In the genomic region with DNA sequence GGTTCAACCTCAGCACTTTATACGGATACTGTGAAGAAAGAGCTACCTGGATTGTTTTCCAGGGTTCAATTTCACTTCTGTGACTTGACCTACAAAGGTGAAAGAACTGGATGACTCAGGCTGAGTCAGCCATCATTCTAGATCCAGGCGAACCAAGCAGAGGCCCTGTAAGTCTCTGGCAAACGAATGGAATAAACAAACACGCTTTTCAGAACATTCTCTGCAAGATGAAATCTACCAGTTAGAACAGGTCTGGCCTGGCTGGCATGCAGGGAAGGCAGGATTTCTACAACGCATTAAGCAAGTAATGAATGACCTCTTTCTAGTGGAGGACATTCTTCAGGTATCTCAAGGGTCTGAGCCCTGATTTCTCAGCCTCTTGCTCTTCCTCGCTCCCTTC, we compare ENCODE assay signal across 11 mouse cellular contexts. TPM values are rescaled to one million over a fixed set of nuclear protein-coding genes. Genes with fewer than 3 reads are reported as not detected.
DNase-seq lines count a peak whose midpoint lies in the region; ATAC-seq and TF ChIP-seq lines count a peak whose summit lies in the region.
"Had no signal": no experiment of that assay in that cellular context is flagged by ENCODE, and none has a peak within 500 bp of the region (broad histone marks: within the 10 kb centered on the region; RNA-seq: fewer than 3 reads in every experiment).

No protein-coding gene starts in this region.

- TF ChIP-seq CTCF in gastrocnemius, adult 2 months (IDR thresholded peaks at IDR 0.05) = no peak
- TF ChIP-seq CTCF in Patski (IDR thresholded peaks at IDR 0.05) = no peak
- TF ChIP-seq CTCF in lung, embryonic 14.5 days (IDR thresholded peaks at IDR 0.05; ENCODE audit: low read depth) = no peak
- TF ChIP-seq CTCF in liver, postnatal 0 days (IDR thresholded peaks at IDR 0.05; ENCODE audit: low read depth) = no peak

- intact Hi-C loops in gastrocnemius, adult 2 months (cut with DNase I) = loop anchor here (2.0 to 5.0 kb wide), 2 partner anchors 59 to 64 kb away; no protein-coding TSS in a partner anchor

- no peaks in the 10 kb centered on the region for H3K9me3 ChIP-seq in intestine, embryonic 15.5 days
- H3K9me3 ChIP-seq in lung, embryonic 14.5 days (ENCODE audit: low read depth, low read length) = no peaks in the 10 kb centered on the region
- H3K9me3 ChIP-seq in liver, postnatal 0 days (ENCODE audit: low read length) = no peaks in the 10 kb centered on the region; the same call in 1 of the 2 replicates

- H3K27ac ChIP-seq in gastrocnemius, adult 2 months = peak overlapping the region; percentile 88
- H3K27ac ChIP-seq in intestine, embryonic 15.5 days = peak overlapping the region; percentile 69; the same call in 1 of the 2 replicates
- H3K27ac ChIP-seq in lung, embryonic 14.5 days (ENCODE audit: low read depth) = peak overlapping the region; percentile 80
- no peak overlapping the region for H3K27ac ChIP-seq in liver, postnatal 0 days (ENCODE audit: low read depth)

- no peak overlapping the region for H3K4me2 ChIP-seq in intestine, embryonic 15.5 days (replicated peaks)
- H3K4me2 ChIP-seq in lung, embryonic 14.5 days = no peak overlapping the region
- no peak overlapping the region for H3K4me2 ChIP-seq in liver, postnatal 0 days (ENCODE audit: low read depth, low read length)

- DNase-seq in gastrocnemius, adult 2 months = peak; percentile 30
- no peak for DNase-seq in gastrocnemius, postnatal 25 days
- DNase-seq in Patski (ENCODE audit: low read depth, low spot score) = peak; percentile 73
- peak; percentile 41 for DNase-seq in lung, embryonic 14.5 days
- no peak for DNase-seq in layer of hippocampus, postnatal 25 days (ENCODE audit: extremely low spot score in 1 of 2, low spot score in 1 of 2)
- no peak for DNase-seq in cerebellum, postnatal 4 days (ENCODE audit: low spot score in 2 of 2)
- no peak for DNase-seq in liver, postnatal 0 days
- DNase-seq: layer of hippocampus, postnatal 36 days; spleen, adult 18-20 months had no signal

- no peak for TF ChIP-seq EP300 in liver, postnatal 0 days (IDR thresholded peaks at IDR 0.05; ENCODE audit: low read depth)

- H3K36me3 ChIP-seq in intestine, embryonic 15.5 days = no peaks in the 10 kb centered on the region
- H3K36me3 ChIP-seq in lung, embryonic 14.5 days (ENCODE audit: insufficient read depth) = no peaks in the 10 kb centered on the region
- H3K36me3 ChIP-seq in liver, postnatal 0 days (replicated peaks; ENCODE audit: insufficient read depth, low read length) = no peaks in the 10 kb centered on the region

- peaks cover 18% of the 10 kb centered on the region; the same call in 1 of the 2 replicates for H3K4me1 ChIP-seq in intestine, embryonic 15.5 days (replicated peaks)
- no peaks in the 10 kb centered on the region; the same call in 1 of the 2 replicates for H3K4me1 ChIP-seq in lung, embryonic 14.5 days (ENCODE audit: insufficient read depth)
- H3K4me1 ChIP-seq in liver, postnatal 0 days (ENCODE audit: insufficient read depth) = no peaks in the 10 kb centered on the region; the same call in 1 of the 2 replicates

- peak; percentile 68 for ATAC-seq in Patski
- ATAC-seq in intestine, embryonic 15.5 days = 0 out of 2 replicates have a peak, but pooled peaks have one; percentile 19
- peak; percentile 39 for ATAC-seq in lung, embryonic 14.5 days (ENCODE audit: insufficient read depth)
- no peak for ATAC-seq in liver, postnatal 0 days

- no peak overlapping the region for H3K4me3 ChIP-seq in gastrocnemius, adult 2 months
- no peak overlapping the region for H3K4me3 ChIP-seq in intestine, embryonic 15.5 days (replicated peaks)
- no peak overlapping the region for H3K4me3 ChIP-seq in lung, embryonic 14.5 days (ENCODE audit: low read depth, low read length)
- H3K4me3 ChIP-seq in liver, postnatal 0 days (ENCODE audit: low read depth, low read length) = no peak overlapping the region
- H3K4me3 ChIP-seq: erythroblast, embryonic 14.5 days had no signal

- H3K27me3 ChIP-seq in Patski = no peaks in the 10 kb centered on the region
- no peaks in the 10 kb centered on the region for H3K27me3 ChIP-seq in intestine, embryonic 15.5 days (replicated peaks)
- no peaks in the 10 kb centered on the region for H3K27me3 ChIP-seq in lung, embryonic 14.5 days (ENCODE audit: insufficient read depth, low read length)
- H3K27me3 ChIP-seq in liver, postnatal 0 days (ENCODE audit: insufficient read depth, low read length) = no peaks in the 10 kb centered on the region

- 34% methylated on average over 6 of the region's 6 CpGs for WGBS in intestine, embryonic 15.5 days
- 36% methylated on average over 6 of the region's 6 CpGs for WGBS in lung, embryonic 14.5 days
- WGBS in liver, postnatal 0 days (ENCODE audit: insufficient replicate concordance) = 67% methylated on average over 6 of the region's 6 CpGs

- CTCF ChIA-PET in Patski (lab: Charles Lee) = interaction anchor here (1.4 to 1.6 kb wide), 2 partner anchors 45 to 48 kb away, joined by 4 to 5 read pairs; no protein-coding TSS in a partner anchor

- H3K9ac ChIP-seq in intestine, embryonic 15.5 days = no peak overlapping the region
- H3K9ac ChIP-seq in lung, embryonic 14.5 days = no peak overlapping the region
- no peak overlapping the region for H3K9ac ChIP-seq in liver, postnatal 0 days (replicated peaks)

- in situ Hi-C loops in Patski (cut with MboI; ENCODE audit: low pct_unique_long_range_greater_than_20kb) = no loop called here

- POLR2A ChIA-PET in Patski (lab: Charles Lee) = no interaction called here

RNA-seq across cellular contexts. Expression of gene Erbin, which starts 57.5 kb away (rescaled TPM):
- total RNA-seq in gastrocnemius, adult 2 months (2021) = 10 to 100 TPM; 40.6 to 45.3 TPM
- total RNA-seq in gastrocnemius, postnatal 25 days (2021) = 10 to 100 TPM; 30.4 to 34.3 TPM
- 99.6 TPM for polyA plus RNA-seq in Patski (2021)
- polyA plus RNA-seq in intestine, embryonic 15.5 days (2015; fragmentation: Nextera tagmentation; extraction: Ambion mirVana) = 17.5 and 18.7 TPM in 2 replicates
- polyA plus RNA-seq in lung, embryonic 14.5 days (2014; fragmentation: Nextera tagmentation; extraction: Ambion mirVana) = 30.7 and 32.5 TPM in 2 replicates
- total RNA-seq in layer of hippocampus, postnatal 25 days (2021) = 10 to 100 TPM; 39.7 to 40.9 TPM
- polyA plus RNA-seq in liver, postnatal 0 days (2015; fragmentation: Nextera tagmentation; extraction: Ambion mirVana) = 7.7 and 7.9 TPM in 2 replicates

Comparison
In these comparisons a context has a peak if more than half of its experiments do, and no peak if none do; other contexts are left out.
1. DNase-seq: peak in gastrocnemius, adult 2 months (single experiment), Patski (single experiment) and lung, embryonic 14.5 days (single experiment); none in gastrocnemius, postnatal 25 days (single experiment), layer of hippocampus, postnatal 25 days (0 of 2), cerebellum, postnatal 4 days (0 of 2) and liver, postnatal 0 days (single experiment).